ENCODE assay signal across 21 mouse cellular contexts in genomic region chr3:127793022-127793421, GRCm38 (mm10). TPM values are rescaled to one million over a fixed set of nuclear protein-coding genes. Genes with fewer than 3 reads are reported as not detected.
DNase-seq lines count a peak whose midpoint lies in the region; ATAC-seq and TF ChIP-seq lines count a peak whose summit lies in the region.
"Had no signal": no experiment of that assay in that cellular context is flagged by ENCODE, and none has a peak within 500 bp of the region (broad histone marks: within the 10 kb centered on the region; RNA-seq: fewer than 3 reads in every experiment).

No protein-coding gene starts in this region.

- no peaks in the 10 kb centered on the region; the same call in 1 of the 2 replicates for H3K79me2 ChIP-seq in MEL (ENCODE audit: control insufficient read depth, insufficient read depth, low read length, poor library complexity)

- H3K9ac ChIP-seq in kidney, embryonic 14.5 days (ENCODE audit: low read depth, low read length) = no peak overlapping the region
- H3K9ac ChIP-seq in MEL (ENCODE audit: control insufficient read depth, low read depth, low read length, poor library complexity, severe bottlenecking) = peak overlapping the region; percentile 31; the same call in 1 of the 2 replicates
- H3K9ac ChIP-seq: embryonic facial prominence, embryonic 13.5 days; forebrain, embryonic 12.5 days; heart, embryonic 15.5 days; hindbrain, embryonic 12.5 days; intestine, embryonic 15.5 days; lung, embryonic 15.5 days; neural tube, embryonic 12.5 days had no signal

- H3K27ac ChIP-seq in kidney, embryonic 14.5 days (ENCODE audit: low read depth, low read length) = no peak overlapping the region
- peak overlapping the region; percentile 73 for H3K27ac ChIP-seq in MEL (ENCODE audit: control insufficient read depth, low read depth, low read length)
- H3K27ac ChIP-seq in embryonic facial prominence, embryonic 10.5 days (replicated peaks) = no peak overlapping the region
- H3K27ac ChIP-seq: embryonic facial prominence, embryonic 13.5 days; forebrain, embryonic 12.5 days; heart, embryonic 15.5 days; hindbrain, embryonic 12.5 days; lung, embryonic 15.5 days; neural tube, embryonic 12.5 days had no signal

- no peak for TF ChIP-seq RAD21 in MEL (IDR thresholded peaks at IDR 0.05; ENCODE audit: low read depth, low read length)

- H3K36me3 ChIP-seq in kidney, embryonic 14.5 days (ENCODE audit: control insufficient read depth, insufficient read depth, low read length) = no peaks in the 10 kb centered on the region
- H3K36me3 ChIP-seq in MEL (ENCODE audit: control insufficient read depth in 1 of 2, insufficient read depth in 2 of 2, low read length in 2 of 2) = peaks cover 0 to 10% of the 10 kb centered on the region in 2 experiments; a peak in 2 of 4 replicates
- H3K36me3 ChIP-seq in embryonic facial prominence, embryonic 10.5 days (replicated peaks) = no peaks in the 10 kb centered on the region
- H3K36me3 ChIP-seq: embryonic facial prominence, embryonic 13.5 days; forebrain, embryonic 12.5 days; heart, embryonic 15.5 days; hindbrain, embryonic 12.5 days; lung, embryonic 15.5 days; neural tube, embryonic 12.5 days had no signal

- TF ChIP-seq CTCF in MEL (IDR thresholded peaks at IDR 0.05 in 2 of 3, conservative IDR thresholded peaks at IDR 0.05 in 1 of 3; ENCODE audit: control insufficient read depth in 1 of 3, insufficient read depth in 1 of 3, low read depth in 2 of 3, low read length in 3 of 3, poor library complexity in 1 of 3, severe bottlenecking in 1 of 3) = no peak

- WGBS in kidney, embryonic 14.5 days = 77% methylated on average over 7 of the region's 7 CpGs
- WGBS in embryonic facial prominence, embryonic 10.5 days = 75% methylated on average over 7 of the region's 7 CpGs

- H3K4me1 ChIP-seq in kidney, embryonic 14.5 days (ENCODE audit: control insufficient read depth, insufficient read depth, low read length) = peaks cover 5% of the 10 kb centered on the region; the same call in 1 of the 2 replicates
- peaks cover 5 to 14% of the 10 kb centered on the region in 2 experiments; a peak in 3 of 4 replicates for H3K4me1 ChIP-seq in MEL (ENCODE audit: control insufficient read depth in 1 of 2, insufficient read depth in 2 of 2, low read length in 2 of 2)
- H3K4me1 ChIP-seq in embryonic facial prominence, embryonic 10.5 days = peaks cover 24% of the 10 kb centered on the region
- H3K4me1 ChIP-seq: intestine, embryonic 15.5 days had no signal

- no peak for TF ChIP-seq EP300 in MEL (IDR thresholded peaks at IDR 0.05; ENCODE audit: low read depth in 1 of 2, low read length in 2 of 2)

- peak; percentile 14 for DNase-seq in kidney, adult 18-20 months
- DNase-seq in MEL (ENCODE audit: low read depth, low spot score) = peak; percentile 54
- no peak for DNase-seq in embryonic facial prominence, embryonic 10.5 days (ENCODE audit: low spot score)
- DNase-seq in frontal cortex, postnatal 36 days (ENCODE audit: low spot score in 2 of 2) = no peak
- DNase-seq in embryo, embryonic 9.5 days (ENCODE audit: extremely low spot score) = no peak
- DNase-seq: adrenal gland, postnatal 36 days; cerebellum, postnatal 25 days; left cerebral cortex, postnatal 4 days; right cerebral cortex, postnatal 25 days; thymus, adult 18-20 months had no signal

- no peak overlapping the region for H3K4me3 ChIP-seq in kidney, embryonic 14.5 days (ENCODE audit: low read length)
- peak overlapping the region in 1 of 2 experiments; percentile 32; a peak in 1 of 4 replicates for H3K4me3 ChIP-seq in MEL (ENCODE audit: control insufficient read depth in 1 of 2, insufficient read depth in 1 of 2, low read depth in 2 of 2, low read length in 2 of 2)
- no peak overlapping the region for H3K4me3 ChIP-seq in embryonic facial prominence, embryonic 10.5 days
- H3K4me3 ChIP-seq: embryonic facial prominence, embryonic 13.5 days; forebrain, embryonic 12.5 days; heart, embryonic 15.5 days; hindbrain, embryonic 12.5 days; intestine, embryonic 15.5 days; lung, embryonic 15.5 days; neural tube, embryonic 12.5 days had no signal

- TF ChIP-seq POLR2A in MEL (IDR thresholded peaks at IDR 0.05; ENCODE audit: control insufficient read depth in 1 of 2, insufficient read depth in 1 of 2, low read depth in 1 of 2, low read length in 2 of 2, poor library complexity in 1 of 2) = no peak

- ATAC-seq in kidney, embryonic 14.5 days (ENCODE audit: low FRiP score, low TSS enrichment) = no peak
- peak; percentile 24 to 36; a peak in 2 of 4 replicates for ATAC-seq in hematopoietic stem cell, adult 5-6 weeks (replicated peaks in 1 of 2; ENCODE audit: insufficient read depth in 1 of 2, low FRiP score in 2 of 2, low TSS enrichment in 1 of 2, low read depth in 1 of 2, poor library complexity in 2 of 2, severe bottlenecking in 2 of 2)
- ATAC-seq in megakaryocyte, adult 5-6 weeks (ENCODE audit: poor library complexity, severe bottlenecking) = 0 out of 2 replicates have a peak, but pooled peaks have one; percentile 20
- ATAC-seq: intestine, embryonic 15.5 days had no signal

- no peaks in the 10 kb centered on the region for H3K9me3 ChIP-seq in kidney, embryonic 14.5 days (ENCODE audit: control insufficient read depth, low read length)
- H3K9me3 ChIP-seq in MEL (replicated peaks; ENCODE audit: insufficient read depth, low read length) = no peaks in the 10 kb centered on the region
- no peaks in the 10 kb centered on the region for H3K9me3 ChIP-seq in embryonic facial prominence, embryonic 10.5 days
- H3K9me3 ChIP-seq: embryonic facial prominence, embryonic 13.5 days; forebrain, embryonic 12.5 days; G1E; heart, embryonic 15.5 days; hindbrain, embryonic 12.5 days; intestine, embryonic 15.5 days; lung, embryonic 15.5 days; neural tube, embryonic 12.5 days had no signal

- no peak overlapping the region for H3K4me2 ChIP-seq in kidney, embryonic 14.5 days (replicated peaks; ENCODE audit: low read depth, low read length)
- H3K4me2 ChIP-seq: embryonic facial prominence, embryonic 13.5 days; forebrain, embryonic 12.5 days; hindbrain, embryonic 12.5 days; lung, embryonic 15.5 days; neural tube, embryonic 12.5 days had no signal

- H3K27me3 ChIP-seq in kidney, embryonic 14.5 days (ENCODE audit: control insufficient read depth, insufficient read depth, low read length) = peaks cover 16% of the 10 kb centered on the region; the same call in 1 of the 2 replicates
- no peaks in the 10 kb centered on the region for H3K27me3 ChIP-seq in MEL (ENCODE audit: control insufficient read depth in 1 of 2, insufficient read depth in 2 of 2, low read length in 2 of 2)
- H3K27me3 ChIP-seq in embryonic facial prominence, embryonic 10.5 days (replicated peaks; ENCODE audit: low read depth, poor library complexity, severe bottlenecking) = peaks cover 47% of the 10 kb centered on the region
- H3K27me3 ChIP-seq: intestine, embryonic 15.5 days had no signal

TF ChIP-seq in MEL, 35 proteins besides CTCF, POLR2A, EP300 and RAD21 (continues in another document):
- no peak for TF ChIP-seq MAFK (IDR thresholded peaks at IDR 0.05; ENCODE audit: borderline replicate concordance, low read depth, low read length)
- no peak for TF ChIP-seq POLR2AphosphoS5 (IDR thresholded peaks at IDR 0.05; ENCODE audit: borderline replicate concordance, low read depth, low read length)
- no peak for TF ChIP-seq NELFE (IDR thresholded peaks at IDR 0.05; ENCODE audit: low read depth, low read length)
- TF ChIP-seq JUND (IDR thresholded peaks at IDR 0.05; ENCODE audit: low read depth, low read length) = no peak
- no peak for TF ChIP-seq ZC3H11A (IDR thresholded peaks at IDR 0.05; ENCODE audit: low read depth, low read length)
- peak; percentile 37; the same call in 1 of the 2 replicates for TF ChIP-seq SIN3A (IDR thresholded peaks at IDR 0.05; ENCODE audit: low read length)
- no peak for TF ChIP-seq GABPA (IDR thresholded peaks at IDR 0.05; ENCODE audit: low read depth, low read length)
- TF ChIP-seq ETS1 (IDR thresholded peaks at IDR 0.05; ENCODE audit: low read depth, low read length) = peak; percentile 74
- no peak for TF ChIP-seq SMC3 (IDR thresholded peaks at IDR 0.05; ENCODE audit: low read depth, low read length)
- TF ChIP-seq USF2 (IDR thresholded peaks at IDR 0.05; ENCODE audit: borderline replicate concordance in 1 of 2, insufficient read depth in 1 of 2, low read depth in 1 of 2, low read length in 2 of 2) = no peak
- no peak for TF ChIP-seq TAL1 (IDR thresholded peaks at IDR 0.05; ENCODE audit: low read length)
- TF ChIP-seq POLR2AphosphoS2 (IDR thresholded peaks at IDR 0.05; ENCODE audit: low read length) = no peak
- TF ChIP-seq CHD1 (IDR thresholded peaks at IDR 0.05; ENCODE audit: low read depth, low read length) = no peak

RNA-seq across cellular contexts. Expression of gene Tifa, which starts 3.4 kb away (rescaled TPM):
- polyA plus RNA-seq in kidney, embryonic 14.5 days (2014; fragmentation: Nextera tagmentation; extraction: Ambion mirVana) = 3.2 and 4.2 TPM in 2 replicates
- 1.4 and 1.7 TPM in 2 replicates for total RNA-seq in MEL (2012; rRNA removed)
- 1 to 10 TPM in 1 of 2 experiments, not detected in 1; 3.0 TPM for polyA plus RNA-seq in MEL (2012; ENCODE audit: insufficient read depth in 1 of 2, insufficient read length in 2 of 2, low read depth in 1 of 2, low replicate concordance in 2 of 2, missing spikeins in 1 of 2)
- total RNA-seq in hematopoietic stem cell, adult 5-6 weeks (2017) = 33.6 and 34.1 TPM in 2 replicates
- total RNA-seq in megakaryocyte, adult 5-6 weeks (2015) = 111 and 137 TPM in 2 replicates
- total RNA-seq in megakaryocyte, adult 5-6 weeks (2017) = 111 and 121 TPM in 2 replicates
- polyA plus RNA-seq in embryonic facial prominence, embryonic 10.5 days (2016; fragmentation: Nextera tagmentation; extraction: Ambion mirVana) = 1.6 and 1.9 TPM in 2 replicates

RNA-seq across cellular contexts. Expression of gene Alpk1, which starts 12.7 kb away (rescaled TPM):
- 0.49 and 1.2 TPM in 2 replicates for polyA plus RNA-seq in kidney, embryonic 14.5 days (2014; fragmentation: Nextera tagmentation; extraction: Ambion mirVana)
- 1.8 and 2.4 TPM in 2 replicates for total RNA-seq in MEL (2012; rRNA removed)
- 1 to 10 TPM in 1 of 2 experiments, not detected in 1; 1.8 TPM for polyA plus RNA-seq in MEL (2012; ENCODE audit: insufficient read depth in 1 of 2, insufficient read length in 2 of 2, low read depth in 1 of 2, low replicate concordance in 2 of 2, missing spikeins in 1 of 2)
- 9.4 and 11.0 TPM in 2 replicates for total RNA-seq in hematopoietic stem cell, adult 5-6 weeks (2017)
- 15.5 and 17.8 TPM in 2 replicates for total RNA-seq in megakaryocyte, adult 5-6 weeks (2015)
- 28.7 and 35.1 TPM in 2 replicates for total RNA-seq in megakaryocyte, adult 5-6 weeks (2017)
- polyA plus RNA-seq in embryonic facial prominence, embryonic 10.5 days (2016; fragmentation: Nextera tagmentation; extraction: Ambion mirVana) = 0.60 and 0.83 TPM in 2 replicates

RNA-seq across cellular contexts. Expression of gene Ap1ar, which starts 44.3 kb away (rescaled TPM):
- 54.9 and 60.9 TPM in 2 replicates for polyA plus RNA-seq in kidney, embryonic 14.5 days (2014; fragmentation: Nextera tagmentation; extraction: Ambion mirVana)
- total RNA-seq in MEL (2012; rRNA removed) = 52.4 and 65.0 TPM in 2 replicates
- polyA plus RNA-seq in MEL (2012; ENCODE audit: insufficient read depth in 1 of 2, insufficient read length in 2 of 2, low read depth in 1 of 2, low replicate concordance in 2 of 2, missing spikeins in 1 of 2) = 100 to 1,000 TPM in 1 of 2 experiments, not detected in 1; 107 TPM
- 57.0 and 85.6 TPM in 2 replicates for total RNA-seq in hematopoietic stem cell, adult 5-6 weeks (2017)
- total RNA-seq in megakaryocyte, adult 5-6 weeks (2015) = 36.1 and 50.7 TPM in 2 replicates
- 41.5 and 43.3 TPM in 2 replicates for total RNA-seq in megakaryocyte, adult 5-6 weeks (2017)
- polyA plus RNA-seq in embryonic facial prominence, embryonic 10.5 days (2016; fragmentation: Nextera tagmentation; extraction: Ambion mirVana) = 60.6 and 64.6 TPM in 2 replicates

Comparison
In these comparisons a context has a peak if more than half of its experiments do, and no peak if none do; other contexts are left out.
1. DNase-seq: peak in kidney, adult 18-20 months (single experiment) and MEL (single experiment); none in embryonic facial prominence, embryonic 10.5 days (single experiment), frontal cortex, postnatal 36 days (0 of 2) and embryo, embryonic 9.5 days (single experiment).
2. RNA of gene Tifa, which starts 3.4 kb away (total RNA-seq): 111 to 137 TPM in megakaryocyte, adult 5-6 weeks and 33.6 to 34.1 TPM in hematopoietic stem cell, adult 5-6 weeks; 1.4 to 1.7 TPM in MEL; every median in the first group is over 10 times any median in the second.